Mouse (Mus musculus) testis, adult 2 months (tissue): ENCODE measurements around the gene Usf1.

Experiments
- CTCF ChIP-seq: fragments of 200-500 bp; IDR thresholded peaks from 2 replicates; pipeline ENCODE4 v1.5.1; 2012; ENCODE audit warnings: low read depth, mild to moderate bottlenecking, inconsistent platforms, low read length, moderate library complexity; ENCODE audit not compliant: control insufficient read depth, insufficient read depth, insufficient replicate concordance
- POLR2A ChIP-seq: fragments of 200-500 bp; IDR thresholded peaks from 2 replicates; pipeline ENCODE4 v1.6.1; 2012; ENCODE audit warnings: low read depth, mild to moderate bottlenecking, inconsistent platforms, low read length, moderate library complexity; ENCODE audit not compliant: control insufficient read depth

- no peak for TF ChIP-seq POLR2A
- no peak for TF ChIP-seq CTCF
Observed at GRCm38 (mm10) chr1:171459791-171460190, 48.7 kb downstream of the Usf1 start.
